Mouse (Mus musculus): ENCODE results near the gene Serpinb1b. TPM values are rescaled to one million over a fixed set of nuclear protein-coding genes. Genes with fewer than 3 reads are reported as not detected.

Serpinb1b gene
- polyA plus RNA-seq, 1 experiment from 2014 or later = 2.7 TPM

DNA sequence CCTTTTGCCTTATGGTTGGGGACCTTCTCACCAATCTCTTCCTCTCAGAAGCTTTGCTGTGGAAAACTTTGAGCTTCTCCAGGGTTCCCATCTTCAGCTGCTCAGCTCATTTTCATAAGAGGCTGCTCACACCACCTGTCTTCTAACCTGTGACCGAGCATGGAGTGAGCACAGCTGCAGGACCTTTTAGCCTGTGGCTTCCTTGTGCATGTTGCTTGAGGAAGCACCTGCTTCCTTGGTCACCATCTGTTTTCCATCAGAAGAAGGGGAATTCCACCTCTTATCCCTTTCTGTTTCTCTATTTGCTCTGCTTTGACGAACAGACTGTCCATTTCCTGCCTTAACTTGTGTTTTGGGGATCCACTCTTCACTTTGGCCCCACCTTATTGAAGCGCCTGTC, 34.7 kb downstream of the Serpinb1b start:
- H3K27ac ChIP-seq = no peak overlapping the region
- H3K9ac ChIP-seq = no peak overlapping the region
- WGBS = 76% methylated on average over 3 of the region's 3 CpGs
- H3K4me2 ChIP-seq = no peak overlapping the region
- no peaks in the 10 kb centered on the region for H3K4me1 ChIP-seq
- H3K36me3 ChIP-seq (ENCODE audit: poor library complexity, severe bottlenecking) = no peaks in the 10 kb centered on the region
- no peak overlapping the region for H3K4me3 ChIP-seq
- ATAC-seq = no peak
- no peaks in the 10 kb centered on the region for H3K27me3 ChIP-seq
- H3K9me3 ChIP-seq (replicated peaks) = peaks cover 17% of the 10 kb centered on the region

DNA sequence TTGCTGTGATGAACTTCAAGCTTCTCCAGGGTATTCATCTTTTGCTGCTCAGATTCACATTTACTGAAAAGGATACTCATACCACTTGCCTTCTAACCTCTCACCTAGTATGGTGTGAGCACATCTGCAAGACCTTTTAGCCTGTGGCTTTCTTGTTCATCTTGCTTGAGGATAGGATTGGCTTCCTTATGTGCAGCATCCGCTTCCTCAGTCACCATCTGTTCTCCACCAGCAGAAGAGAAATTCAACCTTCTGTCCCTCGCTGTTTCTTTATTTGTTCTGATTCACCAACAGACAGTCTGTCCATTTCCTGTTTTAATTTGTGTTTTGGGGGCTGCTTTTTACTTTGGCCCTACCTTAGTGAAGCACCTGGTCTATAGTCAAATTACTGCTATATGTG, 59.3 kb downstream of the Serpinb1b start:
- H3K4me2 ChIP-seq = no peak overlapping the region
- no peak overlapping the region for H3K27ac ChIP-seq
- no peaks in the 10 kb centered on the region for H3K4me1 ChIP-seq
- no peak for ATAC-seq
- no peaks in the 10 kb centered on the region for H3K36me3 ChIP-seq (ENCODE audit: poor library complexity, severe bottlenecking)
- no peak overlapping the region for H3K9ac ChIP-seq
- peaks cover 11% of the 10 kb centered on the region; the same call in 1 of the 2 replicates for H3K9me3 ChIP-seq (replicated peaks)
- no peaks in the 10 kb centered on the region for H3K27me3 ChIP-seq
- no peak overlapping the region for H3K4me3 ChIP-seq
- WGBS = 95% methylated on average over 2 of the region's 2 CpGs

DNA sequence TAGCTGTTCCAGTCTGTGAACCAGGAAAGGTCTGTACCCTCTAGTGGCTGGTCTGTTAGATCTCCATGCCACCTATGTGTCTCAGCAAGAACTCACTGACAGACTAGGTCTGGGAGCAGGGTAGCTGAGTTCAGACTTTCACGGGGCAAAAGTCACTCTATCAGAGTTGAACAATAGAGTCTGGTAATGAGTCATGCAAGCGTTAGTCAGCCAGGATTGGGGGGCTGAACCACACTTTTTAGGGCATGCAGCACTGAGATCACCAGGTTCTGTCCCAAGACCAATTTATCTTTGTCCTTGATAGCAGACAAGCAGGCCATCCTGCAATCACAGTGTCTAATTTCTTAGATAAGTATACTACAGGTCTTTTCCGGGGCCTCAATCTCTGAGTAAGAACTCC, 63.1 kb downstream of the Serpinb1b start:
- ATAC-seq = no peak
- H3K27me3 ChIP-seq = no peaks in the 10 kb centered on the region
- H3K27ac ChIP-seq = no peak overlapping the region
- no peak overlapping the region for H3K4me3 ChIP-seq
- H3K4me1 ChIP-seq = no peaks in the 10 kb centered on the region
- 75% methylated on average over 3 of the region's 3 CpGs for WGBS
- H3K9ac ChIP-seq = no peak overlapping the region
- H3K4me2 ChIP-seq = no peak overlapping the region
- no peaks in the 10 kb centered on the region; the same call in none of the 2 replicates for H3K9me3 ChIP-seq (replicated peaks)
- H3K36me3 ChIP-seq (ENCODE audit: poor library complexity, severe bottlenecking) = no peaks in the 10 kb centered on the region

Other genes with a start within 250 kb of the Serpinb1b start
- 0.22 and 0.97 TPM in 2 replicates for gene Serpinb1a, start 227.4 kb upstream of the Serpinb1b start, polyA plus RNA-seq (2015; fragmentation: Nextera tagmentation; extraction: Ambion mirVana)
- not detected in 2 replicates for gene Serpinb1c, start 180.4 kb upstream of the Serpinb1b start, polyA plus RNA-seq (2015; fragmentation: Nextera tagmentation; extraction: Ambion mirVana)
- 0.49 and 0.70 TPM in 2 replicates for gene Serpinb6b, start 113.4 kb upstream of the Serpinb1b start, polyA plus RNA-seq (2015; fragmentation: Nextera tagmentation; extraction: Ambion mirVana)
- gene Serpinb9, start 75.3 kb upstream of the Serpinb1b start, polyA plus RNA-seq (2015; fragmentation: Nextera tagmentation; extraction: Ambion mirVana) = 0.42 and 0.61 TPM in 2 replicates
- gene Serpinb9b, start 51.2 kb upstream of the Serpinb1b start, polyA plus RNA-seq (2015; fragmentation: Nextera tagmentation; extraction: Ambion mirVana) = 0.06 and 0.09 TPM in 2 replicates
- not detected in 2 replicates for gene Serpinb9c, start 81.2 kb downstream of the Serpinb1b start, polyA plus RNA-seq (2015; fragmentation: Nextera tagmentation; extraction: Ambion mirVana)
- gene Serpinb9d, start 114.4 kb downstream of the Serpinb1b start, polyA plus RNA-seq (2015; fragmentation: Nextera tagmentation; extraction: Ambion mirVana) = not detected in 2 replicates
- not detected in 2 replicates for gene Serpinb9e, start 171.0 kb downstream of the Serpinb1b start, polyA plus RNA-seq (2015; fragmentation: Nextera tagmentation; extraction: Ambion mirVana)
- not detected in 2 replicates for gene Serpinb9f, start 245.5 kb downstream of the Serpinb1b start, polyA plus RNA-seq (2015; fragmentation: Nextera tagmentation; extraction: Ambion mirVana)

Measured in forebrain, embryonic 13.5 days (tissue).